Mouse (Mus musculus) liver, embryonic 14.5 days (tissue): ENCODE results near the gene 1700125H20Rik. TPM values are rescaled to one million over a fixed set of nuclear protein-coding genes. Genes with fewer than 3 reads are reported as not detected.

Experiments used
- ATAC-seq: fragments of 200-750 bp; cut with Nextera tagmentation; 2 replicates; pipeline ENCODE4 v1.8.0; 2017; ENCODE audit warnings: moderate number of reproducible peaks, mild to moderate bottlenecking, moderate library complexity; ENCODE audit not compliant: insufficient read depth
- DNase-seq, 3 experiments: peaks; one replicate each; pipeline ENCODE4 v3.0.0-alpha.2; 2012 to 2013; ENCODE audit warnings: low read depth in 3 of 3, low spot score in 3 of 3
- H3K27ac ChIP-seq: fragments of 300-500 bp; sonication (generic); 2 replicates; pipeline ENCODE4 v1.5.1; 2014; ENCODE audit warnings: moderate library complexity, mild to moderate bottlenecking, control low read depth, inconsistent platforms
- H3K27me3 ChIP-seq: fragments of 300-500 bp; sonication (generic); 2 replicates; pipeline ENCODE4 v1.6.1; 2014; ENCODE audit warnings: mild to moderate bottlenecking, low read length, moderate library complexity; ENCODE audit not compliant: control insufficient read depth, insufficient read depth
- H3K36me3 ChIP-seq: fragments of 300-500 bp; sonication (generic); replicated peaks from 2 replicates; pipeline ENCODE4 v1.6.1; 2014; ENCODE audit warnings: low read depth; ENCODE audit not compliant: control insufficient read depth, insufficient read depth
- H3K4me1 ChIP-seq, 2 experiments: fragments of 200-500 bp in 1 of 2; fragments of 300-500 bp in 1 of 2; sonication (generic) in 1 of 2; replicated peaks; 2 replicates each; pipeline ENCODE4 v1.6.1; 2012 to 2014; ENCODE audit warnings: antibody characterized with exemption in 1 of 2, inconsistent platforms in 1 of 2, low read length in 1 of 2; ENCODE audit not compliant: control insufficient read depth in 2 of 2, insufficient read depth in 2 of 2
- H3K4me2 ChIP-seq: fragments of 300-500 bp; sonication (generic); 2 replicates; pipeline ENCODE4 v1.6.1; 2014; ENCODE audit warnings: low read depth, mild to moderate bottlenecking, control low read depth, moderate library complexity
- H3K4me3 ChIP-seq, 2 experiments: fragments of 200-500 bp in 1 of 2; fragments of 300-500 bp in 1 of 2; sonication (generic) in 1 of 2; 2 replicates each; pipeline ENCODE4 v1.5.1; 2012 to 2014; ENCODE audit warnings: low read depth in 2 of 2, low read length in 2 of 2, mild to moderate bottlenecking in 2 of 2, control low read depth in 1 of 2, inconsistent platforms in 1 of 2, moderate library complexity in 1 of 2; ENCODE audit not compliant: insufficient read depth in 1 of 2
- H3K9ac ChIP-seq: fragments of 300-500 bp; sonication (generic); replicated peaks from 2 replicates; pipeline ENCODE4 v1.6.1; 2014; ENCODE audit warnings: mild to moderate bottlenecking, control low read depth, moderate library complexity
- H3K9me3 ChIP-seq: fragments of 300-500 bp; sonication (generic); 2 replicates; pipeline ENCODE4 v1.6.1; 2016; ENCODE audit warnings: low read length, mixed read lengths; ENCODE audit not compliant: control insufficient read depth
- CTCF ChIP-seq: IDR thresholded peaks from 2 replicates; pipeline ENCODE4 v1.5.1; 2016; ENCODE audit warnings: antibody characterized with exemption, low read depth, control low read depth
- EP300 ChIP-seq: IDR thresholded peaks from 2 replicates; pipeline ENCODE4 v1.6.1; 2016; ENCODE audit warnings: antibody characterized with exemption, low read depth
- WGBS: fragments of 180-500 bp; shearing (Covaris S2); extraction: QIAGEN DNeasy Blood & Tissue Kit; methylation state at CpG from one replicate; pipeline ENCODE4 v1.1.7; 2014; ENCODE audit not compliant: insufficient replicate concordance; 5-methylcytosine and 5-hydroxymethylcytosine counted together
- polyA plus RNA-seq, 2 experiments: library from polyadenylated mRNA; depleted of rRNA in 1 of 2; stranded (reverse) in 1 of 2; unstranded in 1 of 2; fragments of >200 nt; fragmentation: Nextera tagmentation in 1 of 2; extraction: Ambion mirVana in 1 of 2; gene quantifications; 2 replicates each; pipeline versions ENCODE4 v1.2.1 to v1.2.3; 2012 to 2014

The 1700125H20Rik gene
- polyA plus RNA-seq, 2 experiments, result 0.25 TPM; not detected in 1

DNA sequence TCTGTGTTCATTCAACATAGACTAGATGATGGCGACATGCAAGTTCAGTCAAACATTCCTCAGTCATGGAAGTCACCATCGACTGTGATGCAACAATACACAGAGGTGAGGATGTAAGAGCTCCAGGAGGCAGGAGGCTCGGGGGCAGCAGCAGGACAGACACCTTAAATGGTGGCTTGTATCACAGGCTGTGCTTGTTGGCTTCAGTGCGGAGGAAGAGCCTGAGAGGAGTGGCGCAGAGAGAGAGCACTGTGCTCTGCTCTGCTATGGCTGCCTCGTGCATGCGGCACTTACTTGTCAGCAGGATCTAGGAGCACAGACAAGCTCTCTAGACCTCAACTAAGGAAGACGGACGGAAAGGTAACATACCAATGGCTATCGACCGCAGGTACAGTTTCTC is 24.0 kb downstream of the 1700125H20Rik start:
- no peak for ATAC-seq
- H3K27ac ChIP-seq, result no peak overlapping the region
- WGBS, result 84% methylated on average over 11 of the region's 11 CpGs
- TF ChIP-seq EP300 (no peak), CTCF (no peak)
- H3K4me2 ChIP-seq, result no peak overlapping the region
- H3K9me3 ChIP-seq, result no peaks in the 10 kb centered on the region
- H3K36me3 ChIP-seq, result peaks cover 47% of the 10 kb centered on the region
- no peaks in the 10 kb centered on the region for H3K4me1 ChIP-seq
- DNase-seq, result no peak
- no peak overlapping the region for H3K4me3 ChIP-seq
- H3K27me3 ChIP-seq, result no peaks in the 10 kb centered on the region
- H3K9ac ChIP-seq, result no peak overlapping the region

DNA sequence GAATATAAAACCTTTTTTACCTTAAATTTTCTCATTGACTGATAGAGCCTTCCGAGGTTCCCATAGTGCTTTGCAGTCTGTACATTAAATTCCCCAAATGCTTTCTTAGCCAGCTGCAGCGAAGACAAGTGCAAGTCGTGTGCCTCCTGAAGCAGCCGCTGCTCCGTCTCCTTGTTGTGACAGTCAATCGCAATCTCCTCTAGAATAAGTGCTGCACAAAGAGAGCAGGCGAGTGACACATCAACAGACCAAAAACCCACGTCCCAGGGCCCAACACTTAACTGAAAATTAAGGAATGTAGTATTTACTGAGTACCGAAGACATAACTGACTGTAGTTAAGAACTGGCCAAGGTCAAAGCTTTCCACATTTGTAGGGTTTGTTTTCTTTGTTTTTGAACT is 25.8 kb downstream of the 1700125H20Rik start:
- no peaks in the 10 kb centered on the region for H3K4me1 ChIP-seq
- no peak overlapping the region for H3K9ac ChIP-seq
- DNase-seq (no peak), ATAC-seq (no peak)
- 86% methylated on average over 9 of the region's 9 CpGs for WGBS
- H3K27ac ChIP-seq, result no peak overlapping the region
- H3K9me3 ChIP-seq, result no peaks in the 10 kb centered on the region
- no peak overlapping the region for H3K4me3 ChIP-seq
- H3K36me3 ChIP-seq, result peaks cover 49% of the 10 kb centered on the region
- no peak overlapping the region for H3K4me2 ChIP-seq
- H3K27me3 ChIP-seq, result no peaks in the 10 kb centered on the region
- TF ChIP-seq CTCF, result no peak
- TF ChIP-seq EP300, result no peak

GRCm38 (mm10) chr11:85198906-85199305 is 28.7 kb downstream of the 1700125H20Rik start:
- no peaks in the 10 kb centered on the region for H3K27me3 ChIP-seq
- H3K9me3 ChIP-seq, result no peaks in the 10 kb centered on the region
- no peak overlapping the region for H3K4me2 ChIP-seq
- H3K36me3 ChIP-seq, result peaks cover 42% of the 10 kb centered on the region
- H3K27ac ChIP-seq, result no peak overlapping the region
- DNase-seq (no peak), ATAC-seq (no peak)
- H3K4me1 ChIP-seq, result no peaks in the 10 kb centered on the region
- 65% methylated on average over 2 of the region's 2 CpGs for WGBS
- no peak for TF ChIP-seq EP300
- TF ChIP-seq CTCF, result no peak
- H3K4me3 ChIP-seq, result no peak overlapping the region
- H3K9ac ChIP-seq, result no peak overlapping the region

- peaks cover 10% of the 10 kb centered on the region for H3K36me3 ChIP-seq
- H3K27ac ChIP-seq, result no peak overlapping the region
- TF ChIP-seq EP300 (no peak), CTCF (no peak)
- no peak overlapping the region for H3K4me2 ChIP-seq
- no peak overlapping the region for H3K9ac ChIP-seq
- no peaks in the 10 kb centered on the region for H3K9me3 ChIP-seq
- H3K27me3 ChIP-seq, result no peaks in the 10 kb centered on the region
- H3K4me1 ChIP-seq, result no peaks in the 10 kb centered on the region
- ATAC-seq (no peak), DNase-seq (no peak)
- no peak overlapping the region for H3K4me3 ChIP-seq
Measured at GRCm38 (mm10) chr11:85206231-85206630, 36.0 kb downstream of the 1700125H20Rik start.

GRCm38 (mm10) chr11:85211151-85211550 is 40.9 kb downstream of the 1700125H20Rik start:
- H3K9me3 ChIP-seq, result no peaks in the 10 kb centered on the region
- no peak overlapping the region for H3K9ac ChIP-seq
- H3K4me1 ChIP-seq, result peaks cover 0 to 3% of the 10 kb centered on the region in 2 experiments; a peak in 1 of 4 replicates
- no peak overlapping the region for H3K4me2 ChIP-seq
- TF ChIP-seq CTCF, result no peak
- TF ChIP-seq EP300, result no peak
- H3K4me3 ChIP-seq, result no peak overlapping the region
- ATAC-seq, result no peak
- DNase-seq, result no peak
- H3K27ac ChIP-seq, result no peak overlapping the region
- H3K36me3 ChIP-seq, result peaks cover 29% of the 10 kb centered on the region
- WGBS, result 84% methylated on average over 2 of the region's 2 CpGs
- H3K27me3 ChIP-seq, result no peaks in the 10 kb centered on the region

GRCm38 (mm10) chr11:85213215-85213614 is 43.0 kb downstream of the 1700125H20Rik start:
- peaks cover 29% of the 10 kb centered on the region for H3K36me3 ChIP-seq
- H3K4me3 ChIP-seq, result no peak overlapping the region
- H3K9ac ChIP-seq, result no peak overlapping the region
- H3K27me3 ChIP-seq, result no peaks in the 10 kb centered on the region
- no peak for TF ChIP-seq EP300
- TF ChIP-seq CTCF, result no peak
- 43% methylated on average over 2 of the region's 2 CpGs for WGBS
- H3K4me2 ChIP-seq, result no peak overlapping the region
- ATAC-seq, result peak; percentile 35; the same call in 1 of the 2 replicates
- no peak for DNase-seq
- no peak overlapping the region for H3K27ac ChIP-seq
- peaks cover 0 to 3% of the 10 kb centered on the region in 2 experiments; a peak in 1 of 4 replicates for H3K4me1 ChIP-seq
- no peaks in the 10 kb centered on the region for H3K9me3 ChIP-seq
